Mouse (Mus musculus) B cell, adult 2 months (primary cell): ENCODE results near the gene Pex14.

Source experiments
- DNase-seq, 2 experiments: peaks; one replicate each; pipeline ENCODE4 v3.0.0; 2022

The Pex14 gene

DNA sequence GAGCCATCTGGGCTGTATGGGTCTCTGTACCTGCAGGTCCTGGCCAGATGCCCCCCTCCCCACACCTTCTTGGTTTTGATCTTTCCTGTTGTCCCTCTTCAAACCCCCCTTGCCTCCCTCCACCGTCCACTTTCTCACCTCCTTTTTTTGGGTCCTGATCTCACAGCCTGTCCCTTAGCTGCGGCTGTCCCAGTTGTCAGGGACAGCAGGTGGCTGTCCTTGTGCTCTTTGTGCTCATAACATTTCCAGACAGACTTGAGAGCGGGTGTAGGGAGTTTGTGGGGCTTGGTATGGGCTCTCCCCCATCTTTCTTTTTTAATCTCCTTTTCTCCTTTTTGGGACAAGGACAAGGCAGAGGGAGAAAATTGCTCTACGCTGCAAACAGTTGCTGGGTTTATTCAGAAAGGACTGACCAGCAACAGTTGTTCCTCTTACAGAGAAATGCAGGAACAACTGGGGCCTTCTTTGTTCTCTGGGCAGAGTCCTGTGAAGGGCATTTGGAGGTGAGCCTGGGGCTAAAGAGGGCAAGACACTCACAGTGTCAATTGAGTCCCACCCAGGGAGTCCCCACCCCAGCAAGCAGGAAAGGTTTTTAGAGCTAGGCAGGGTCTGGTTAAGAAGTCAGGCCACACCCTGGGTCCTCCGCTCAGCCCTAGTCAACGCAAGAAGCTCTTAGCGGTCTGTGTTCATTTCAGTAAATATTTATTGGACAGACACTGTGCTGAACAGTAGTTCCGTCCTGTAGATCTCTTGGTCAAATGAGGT, 186.7 kb downstream of the Pex14 start:
- DNase-seq: no peak

DNA sequence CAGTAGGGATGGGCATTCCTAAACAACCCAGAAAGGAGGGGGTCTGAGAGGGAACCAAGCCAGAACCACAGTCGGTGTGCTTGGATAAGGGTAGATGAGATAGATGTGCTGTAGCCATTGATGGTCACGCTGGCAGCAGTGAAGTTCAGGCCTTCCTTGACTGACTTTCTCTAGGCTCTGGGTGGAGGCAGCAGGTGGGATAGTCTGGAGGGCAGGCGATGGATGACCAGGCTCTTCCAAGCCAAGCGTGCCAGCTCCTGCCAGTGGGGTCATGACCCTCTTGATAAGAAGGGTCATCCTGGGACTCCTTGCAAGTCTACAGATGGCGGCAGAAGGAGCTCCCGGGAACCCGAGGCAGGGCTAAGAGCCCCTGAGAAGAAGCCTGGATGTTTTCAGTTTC, 187.5 kb downstream of the Pex14 start:
- DNase-seq: no peak
